Mouse (Mus musculus) limb, embryonic 13.5 days (tissue): ENCODE measurements around the gene Clec16a. TPM values are rescaled to one million over a fixed set of nuclear protein-coding genes. Genes with fewer than 3 reads are reported as not detected.

ENCODE experiments used
- polyA plus RNA-seq: library from polyadenylated mRNA; unstranded; fragments of >200 nt; fragmentation: Nextera tagmentation; extraction: Ambion mirVana; gene quantifications from 2 replicates; pipeline ENCODE4 v1.2.1, GENCODE M21; 2015

The Clec16a gene
- polyA plus RNA-seq, 1 experiment from 2014 or later = 42.1 TPM

Other genes starting within 250 kb of the Clec16a start
- gene Emp2, start 231.4 kb upstream of the Clec16a start, polyA plus RNA-seq = 20.4 and 22.5 TPM in 2 replicates
- gene Tekt5, start 149.8 kb upstream of the Clec16a start, polyA plus RNA-seq = 0.15 and 0.34 TPM in 2 replicates
- 60.0 and 64.0 TPM in 2 replicates for gene Nubp1, start 133.4 kb upstream of the Clec16a start, polyA plus RNA-seq
- gene Tvp23a, start 98.0 kb upstream of the Clec16a start, polyA plus RNA-seq = 22.5 and 23.2 TPM in 2 replicates
- 0.37 and 0.40 TPM in 2 replicates for gene Ciita, start 65.3 kb upstream of the Clec16a start, polyA plus RNA-seq
- 23.5 and 27.1 TPM in 2 replicates for gene Dexi, start 2.3 kb upstream of the Clec16a start, polyA plus RNA-seq
- 15.3 and 15.5 TPM in 2 replicates for gene Socs1, start 240.2 kb downstream of the Clec16a start, polyA plus RNA-seq
- not detected in 2 replicates for gene Tnp2, start 243.3 kb downstream of the Clec16a start, polyA plus RNA-seq
- not detected in 2 replicates for gene Prm3, start 245.6 kb downstream of the Clec16a start, polyA plus RNA-seq